In genomic region chr2:31868538-31869164, GRCm38 (mm10) we compare ENCODE assay signal across 21 mouse cellular contexts. TPM values are rescaled to one million over a fixed set of nuclear protein-coding genes. Genes with fewer than 3 reads are reported as not detected.
DNase-seq lines count a peak whose midpoint lies in the region; ATAC-seq and TF ChIP-seq lines count a peak whose summit lies in the region.
"Had no signal": no experiment of that assay in that cellular context is flagged by ENCODE, and none has a peak within 500 bp of the region (broad histone marks: within the 10 kb centered on the region; RNA-seq: fewer than 3 reads in every experiment).

No protein-coding gene starts in this region.

- H3K4me3 ChIP-seq in stomach, postnatal 0 days (ENCODE audit: low read depth, low read length): no peak overlapping the region
- H3K4me3 ChIP-seq in limb, embryonic 10.5 days: no peak overlapping the region
- H3K4me3 ChIP-seq: embryonic facial prominence, embryonic 13.5 days; layer of hippocampus, adult 2 months; limb, embryonic 15.5 days; midbrain, embryonic 10.5 days; neural tube, embryonic 15.5 days had no signal

- no peak overlapping the region for H3K4me2 ChIP-seq in stomach, postnatal 0 days (replicated peaks; ENCODE audit: low read depth)
- H3K4me2 ChIP-seq: embryonic facial prominence, embryonic 13.5 days; hindbrain, embryonic 14.5 days; limb, embryonic 15.5 days; neural tube, embryonic 15.5 days had no signal

- TF ChIP-seq EP300 in stomach, postnatal 0 days (optimal IDR thresholded peaks at IDR 0.05): no peak

- no peak overlapping the region for H3K27ac ChIP-seq in stomach, postnatal 0 days (replicated peaks)
- H3K27ac ChIP-seq in limb, embryonic 10.5 days: no peak overlapping the region
- H3K27ac ChIP-seq: embryonic facial prominence, embryonic 13.5 days; hindbrain, embryonic 14.5 days; layer of hippocampus, adult 2 months; limb, embryonic 15.5 days; midbrain, embryonic 10.5 days; neural tube, embryonic 15.5 days had no signal

- H3K9me3 ChIP-seq in stomach, postnatal 0 days (ENCODE audit: control insufficient read depth, low read length): no peaks in the 10 kb centered on the region
- H3K9me3 ChIP-seq in limb, embryonic 10.5 days (replicated peaks): no peaks in the 10 kb centered on the region
- H3K9me3 ChIP-seq: embryonic facial prominence, embryonic 13.5 days; limb, embryonic 15.5 days; midbrain, embryonic 10.5 days; neural tube, embryonic 15.5 days had no signal

- H3K4me1 ChIP-seq in stomach, postnatal 0 days (replicated peaks; ENCODE audit: control insufficient read depth, insufficient read depth): no peaks in the 10 kb centered on the region
- H3K4me1 ChIP-seq in limb, embryonic 10.5 days: peaks cover 28% of the 10 kb centered on the region
- H3K4me1 ChIP-seq: limb, embryonic 15.5 days had no signal

- TF ChIP-seq CTCF in stomach, postnatal 0 days (IDR thresholded peaks at IDR 0.05; ENCODE audit: low read depth): no peak

- DNase-seq in heart, adult 9 months (ENCODE audit: low spot score in 2 of 2): peak; percentile 6 to 35
- DNase-seq in heart, adult 8-10 months (ENCODE audit: low spot score): no peak
- peak; percentile 86 for DNase-seq in kidney, adult 11 months
- DNase-seq in kidney, postnatal 10 days: peak; percentile 69
- no peak for DNase-seq in stomach, postnatal 0 days (ENCODE audit: low spot score)
- no peak for DNase-seq in limb, embryonic 10.5 days (ENCODE audit: low spot score)
- DNase-seq: B cell, adult 2 months; right cerebral cortex, postnatal 4 days; thymus, postnatal 14 days had no signal

- H3K27me3 ChIP-seq in stomach, postnatal 0 days (ENCODE audit: control insufficient read depth, insufficient read depth, low read length): no peaks in the 10 kb centered on the region; the same call in 1 of the 2 replicates
- no peaks in the 10 kb centered on the region for H3K27me3 ChIP-seq in limb, embryonic 10.5 days (ENCODE audit: low read depth, poor library complexity, severe bottlenecking)
- H3K27me3 ChIP-seq: limb, embryonic 15.5 days; neural tube, embryonic 15.5 days had no signal

- no peaks in the 10 kb centered on the region for H3K36me3 ChIP-seq in stomach, postnatal 0 days (ENCODE audit: control insufficient read depth, insufficient read depth, low read length)
- H3K36me3 ChIP-seq in limb, embryonic 10.5 days: no peaks in the 10 kb centered on the region
- H3K36me3 ChIP-seq: embryonic facial prominence, embryonic 13.5 days; limb, embryonic 15.5 days; midbrain, embryonic 10.5 days; neural tube, embryonic 15.5 days had no signal

- no peak overlapping the region for H3K9ac ChIP-seq in stomach, postnatal 0 days (ENCODE audit: low read length)
- H3K9ac ChIP-seq: embryonic facial prominence, embryonic 13.5 days; hindbrain, embryonic 14.5 days; limb, embryonic 15.5 days; neural tube, embryonic 15.5 days had no signal

- WGBS in stomach, postnatal 0 days: 54% methylated on average over 10 of the region's 10 CpGs
- 69% methylated on average over 10 of the region's 10 CpGs for WGBS in limb, embryonic 10.5 days

- 0 out of 2 replicates have a peak, but pooled peaks have one; percentile 24 for ATAC-seq in stomach, postnatal 0 days (ENCODE audit: low FRiP score, low TSS enrichment)
- ATAC-seq in megakaryocyte, adult 5-6 weeks (ENCODE audit: poor library complexity, severe bottlenecking): no peak

RNA-seq across cellular contexts. Expression of gene Lamc3, which starts 18.4 kb away (rescaled TPM):
- total RNA-seq in heart, adult 8-10 months (2022): under 1 TPM; 0.41 to 0.75 (median 0.55) TPM
- polyA plus RNA-seq in stomach, postnatal 0 days (2015; fragmentation: Nextera tagmentation; extraction: Ambion mirVana): 0.79 and 0.80 TPM in 2 replicates
- total RNA-seq in megakaryocyte, adult 5-6 weeks (2015): not detected in 2 replicates
- total RNA-seq in megakaryocyte, adult 5-6 weeks (2017): not detected in 2 replicates
- 0.15 and 0.16 TPM in 2 replicates for polyA plus RNA-seq in limb, embryonic 10.5 days (2016; fragmentation: Nextera tagmentation; extraction: Ambion mirVana)
- total RNA-seq: granulocyte monocyte progenitor cell, adult 5-6 weeks had no signal

RNA-seq across cellular contexts. Expression of gene Fibcd1, which starts 22.8 kb away (rescaled TPM):
- total RNA-seq in heart, adult 8-10 months (2022): not detected
- polyA plus RNA-seq in stomach, postnatal 0 days (2015; fragmentation: Nextera tagmentation; extraction: Ambion mirVana): 0.08 and 0.17 TPM in 2 replicates
- not detected in 2 replicates for total RNA-seq in megakaryocyte, adult 5-6 weeks (2015)
- total RNA-seq in megakaryocyte, adult 5-6 weeks (2017): 0.04 TPM in 1 of 2 replicates, not detected in the other
- 0.04 and 0.13 TPM in 2 replicates for polyA plus RNA-seq in limb, embryonic 10.5 days (2016; fragmentation: Nextera tagmentation; extraction: Ambion mirVana)
- total RNA-seq: common myeloid progenitor, adult 5-6 weeks; granulocyte monocyte progenitor cell, adult 5-6 weeks had no signal
- polyA plus RNA-seq: heart, embryonic 16.5 days; stomach, embryonic 14.5 days had no signal

RNA-seq across cellular contexts. Expression of gene Qrfp, which starts 58.3 kb away (rescaled TPM):
- not detected for total RNA-seq in heart, adult 8-10 months (2022)
- polyA plus RNA-seq in stomach, postnatal 0 days (2015; fragmentation: Nextera tagmentation; extraction: Ambion mirVana): 0.08 and 0.10 TPM in 2 replicates
- 0.57 and 0.65 TPM in 2 replicates for total RNA-seq in megakaryocyte, adult 5-6 weeks (2015)
- total RNA-seq in megakaryocyte, adult 5-6 weeks (2017): 0.04 and 0.29 TPM in 2 replicates
- polyA plus RNA-seq in limb, embryonic 10.5 days (2016; fragmentation: Nextera tagmentation; extraction: Ambion mirVana): 0.06 and 0.23 TPM in 2 replicates
- total RNA-seq: granulocyte monocyte progenitor cell, adult 5-6 weeks; layer of hippocampus, adult 2 months; left cerebral cortex, adult 8-10 months had no signal
- polyA plus RNA-seq: hindbrain, embryonic 14.5 days; neural tube, embryonic 15.5 days had no signal

Comparison
In these comparisons a context has a peak if more than half of its experiments do, and no peak if none do; other contexts are left out.
1. DNase-seq: peak in heart, adult 9 months (2 of 2), kidney, adult 11 months (single experiment) and kidney, postnatal 10 days (single experiment); none in heart, adult 8-10 months (single experiment), stomach, postnatal 0 days (single experiment) and limb, embryonic 10.5 days (single experiment).